Mouse (Mus musculus): ENCODE results near the gene Mageb18.
"Not testable (repeated sequence)": the region's sequence is repeated elsewhere in the genome, so short reads cannot be mapped to it uniquely, and the experiment has no call there.

Gene Mageb18

GRCm38 (mm10) chrX:92599472-92599871, at the start of gene Mageb18:
Gene Mageb18, minus strand, starts transcription at chrX:92599572.
- TF ChIP-seq GATA4 (IDR thresholded peaks at IDR 0.05; ENCODE audit: insufficient replicate concordance, low read length), result no peak

- no peak for TF ChIP-seq GATA4 (IDR thresholded peaks at IDR 0.05; ENCODE audit: insufficient replicate concordance, low read length)
Measured at GRCm38 (mm10) chrX:92612788-92613187, 13.4 kb upstream of the Mageb18 start.

GRCm38 (mm10) chrX:92610466-92610865, 11.1 kb upstream of the Mageb18 start:
- TF ChIP-seq GATA4 (IDR thresholded peaks at IDR 0.05; ENCODE audit: insufficient replicate concordance, low read length), result no peak

- no peak for TF ChIP-seq GATA4 (IDR thresholded peaks at IDR 0.05; ENCODE audit: insufficient replicate concordance, low read length)
Measured at GRCm38 (mm10) chrX:92597324-92597723, 2.0 kb downstream of the Mageb18 start.

DNA sequence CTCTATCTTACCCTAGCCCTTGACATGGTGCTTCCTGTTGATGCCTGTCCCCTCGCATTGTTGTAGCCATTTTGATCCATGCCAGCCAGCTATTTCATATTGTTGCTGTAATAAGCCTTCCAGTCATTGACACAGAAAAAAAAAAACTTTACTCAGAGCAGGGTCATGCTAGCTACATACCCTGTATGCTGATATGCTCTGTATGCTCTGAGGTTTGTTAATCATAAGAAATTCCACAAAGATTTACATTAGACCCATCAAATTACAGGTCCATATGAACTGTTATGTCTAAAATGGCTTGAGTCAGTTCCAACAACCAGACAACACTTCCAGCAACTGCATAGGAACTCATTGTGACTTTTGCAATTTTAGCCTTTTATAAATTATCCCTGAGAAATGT, 71.5 kb downstream of the Mageb18 start:
- TF ChIP-seq GATA4 (IDR thresholded peaks at IDR 0.05; ENCODE audit: insufficient replicate concordance, low read length), result no peak

DNA sequence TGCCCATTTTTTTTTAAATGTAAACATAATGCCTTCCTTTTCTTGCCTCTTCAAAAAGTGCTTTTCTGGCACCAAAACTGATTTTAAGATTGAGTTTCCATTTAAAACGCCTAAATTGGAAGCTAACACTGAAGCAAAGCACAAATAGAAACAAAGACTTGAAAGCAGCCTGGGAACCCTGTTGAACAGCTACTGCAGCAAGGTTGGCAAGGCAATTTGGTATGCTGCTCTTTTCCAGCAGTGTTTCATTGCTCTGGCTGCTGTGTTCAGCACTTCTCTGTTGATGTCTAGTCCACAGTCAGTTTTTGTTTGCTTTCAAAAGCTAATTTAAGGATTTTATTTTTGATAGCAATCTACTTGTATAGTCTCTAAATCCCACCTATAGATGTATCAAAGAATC, 101.1 kb downstream of the Mageb18 start:
- no peak for TF ChIP-seq GATA4 (IDR thresholded peaks at IDR 0.05; ENCODE audit: insufficient replicate concordance, low read length)

DNA sequence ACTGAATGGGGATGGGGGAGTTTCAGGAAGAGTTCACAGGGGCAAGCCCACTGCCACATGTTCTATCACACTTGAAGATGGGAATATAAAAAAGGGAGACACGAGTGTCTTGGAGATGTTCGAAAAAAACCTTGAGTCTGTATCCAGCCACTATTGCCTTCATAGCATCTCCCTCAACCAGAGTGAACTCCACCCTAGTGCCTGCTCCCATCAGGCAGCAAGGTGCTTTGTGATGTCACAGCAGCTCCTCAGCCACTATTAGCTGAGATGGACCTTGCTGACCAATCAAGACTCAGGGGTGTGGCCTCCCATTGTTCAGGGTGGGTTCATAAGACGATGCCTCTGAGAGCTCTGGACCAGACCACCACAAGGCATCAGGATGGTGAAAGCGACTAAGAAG, 109.7 kb downstream of the Mageb18 start, which contains the start of gene Gm5941:
TSS of gene Gm5941 (plus strand) at position 301 of the 400 bp plus-strand sequence.
- not testable (repeated sequence) for TF ChIP-seq GATA4 (IDR thresholded peaks at IDR 0.05; ENCODE audit: insufficient replicate concordance, low read length)

GRCm38 (mm10) chrX:92464773-92465172, 134.6 kb downstream of the Mageb18 start:
- no peak for TF ChIP-seq GATA4 (IDR thresholded peaks at IDR 0.05; ENCODE audit: insufficient replicate concordance, low read length)

- no peak for TF ChIP-seq GATA4 (IDR thresholded peaks at IDR 0.05; ENCODE audit: insufficient replicate concordance, low read length)
Measured at GRCm38 (mm10) chrX:92460496-92460895, 138.9 kb downstream of the Mageb18 start.

GRCm38 (mm10) chrX:92387384-92387783, 212.0 kb downstream of the Mageb18 start:
- TF ChIP-seq GATA4 (IDR thresholded peaks at IDR 0.05; ENCODE audit: insufficient replicate concordance, low read length), result no peak

GRCm38 (mm10) chrX:92342924-92343323, 256.4 kb downstream of the Mageb18 start:
- no peak for TF ChIP-seq GATA4 (IDR thresholded peaks at IDR 0.05; ENCODE audit: insufficient replicate concordance, low read length)

DNA sequence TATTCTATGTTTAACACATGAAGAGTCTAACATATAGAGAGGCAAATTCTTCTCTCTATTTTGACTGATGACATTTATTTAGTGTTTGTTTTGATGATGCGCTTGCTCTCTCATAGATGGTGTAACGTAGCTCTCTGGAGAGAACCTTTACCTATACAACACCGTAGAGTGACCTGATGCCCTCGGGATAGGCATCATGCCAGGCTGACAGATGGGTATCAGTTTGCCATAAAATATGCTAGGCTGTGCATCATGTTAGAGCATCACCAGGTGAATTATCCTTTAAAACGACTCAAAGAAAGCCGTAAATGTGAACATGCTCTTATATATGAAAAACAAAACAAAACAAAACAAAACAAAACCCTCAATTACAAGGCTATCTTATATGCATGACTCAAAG, 258.5 kb downstream of the Mageb18 start:
- no peak for TF ChIP-seq GATA4 (IDR thresholded peaks at IDR 0.05; ENCODE audit: insufficient replicate concordance, low read length)

DNA sequence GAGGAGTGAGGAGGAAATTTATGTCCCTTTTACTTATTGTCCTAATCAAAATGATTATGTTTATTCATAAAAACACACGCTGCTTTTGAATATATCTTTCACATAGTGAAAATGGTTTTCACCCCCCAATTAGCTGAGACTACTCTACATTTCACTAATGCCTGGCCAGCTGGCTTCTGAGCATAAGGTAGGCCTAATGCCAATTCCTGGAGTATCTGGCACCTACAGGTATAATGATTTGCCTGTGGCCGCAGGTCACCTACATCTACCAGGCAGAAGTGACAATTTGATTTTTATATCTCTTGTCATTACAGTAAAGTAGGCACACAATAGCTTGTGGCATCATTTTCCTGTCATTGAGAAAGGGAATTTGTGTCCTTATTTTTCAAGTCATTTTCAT, 259.8 kb downstream of the Mageb18 start:
- no peak for TF ChIP-seq GATA4 (IDR thresholded peaks at IDR 0.05; ENCODE audit: insufficient replicate concordance, low read length)

DNA sequence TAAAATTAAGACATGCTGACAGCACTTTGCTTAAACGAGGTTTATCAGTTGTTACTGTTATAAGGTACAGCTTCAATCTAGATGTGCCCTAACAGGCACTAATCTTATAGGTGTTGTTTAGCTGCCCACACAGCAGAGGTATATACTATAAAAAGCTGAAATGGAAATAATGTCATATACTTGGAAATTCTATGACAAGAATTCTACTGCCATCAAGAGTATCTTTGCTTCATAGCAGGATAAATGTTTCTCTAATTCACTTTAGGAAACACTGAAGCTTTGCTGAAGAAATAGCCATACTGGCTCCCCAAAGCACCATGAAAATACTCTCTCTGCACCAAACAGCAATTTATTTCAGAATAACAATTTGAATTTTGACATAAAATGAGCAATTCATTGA, 265.9 kb downstream of the Mageb18 start:
- no peak for TF ChIP-seq GATA4 (IDR thresholded peaks at IDR 0.05; ENCODE audit: insufficient replicate concordance, low read length)

GRCm38 (mm10) chrX:92323599-92323998, 275.8 kb downstream of the Mageb18 start:
- TF ChIP-seq GATA4 (IDR thresholded peaks at IDR 0.05; ENCODE audit: insufficient replicate concordance, low read length), result no peak

GRCm38 (mm10) chrX:92280619-92281018, 318.8 kb downstream of the Mageb18 start:
- TF ChIP-seq GATA4 (IDR thresholded peaks at IDR 0.05; ENCODE audit: insufficient replicate concordance, low read length), result no peak
